Mouse (Mus musculus): Measurements from ENCODE around the gene Gm28230.

The Gm28230 gene

GRCm38 (mm10) chr2:74738623-74739475 lies 12.3 kb downstream of the Gm28230 start:
- DNase-seq (ENCODE audit: low spot score in 2 of 2): no peak

GRCm38 (mm10) chr2:74739476-74739800 lies 12.9 kb downstream of the Gm28230 start:
- no peak for DNase-seq (ENCODE audit: low spot score in 2 of 2)

- DNase-seq (ENCODE audit: low spot score in 2 of 2): no peak
These were observed 13.3 kb downstream of the Gm28230 start for GRCm38 (mm10) chr2:74739869-74740268.

DNA sequence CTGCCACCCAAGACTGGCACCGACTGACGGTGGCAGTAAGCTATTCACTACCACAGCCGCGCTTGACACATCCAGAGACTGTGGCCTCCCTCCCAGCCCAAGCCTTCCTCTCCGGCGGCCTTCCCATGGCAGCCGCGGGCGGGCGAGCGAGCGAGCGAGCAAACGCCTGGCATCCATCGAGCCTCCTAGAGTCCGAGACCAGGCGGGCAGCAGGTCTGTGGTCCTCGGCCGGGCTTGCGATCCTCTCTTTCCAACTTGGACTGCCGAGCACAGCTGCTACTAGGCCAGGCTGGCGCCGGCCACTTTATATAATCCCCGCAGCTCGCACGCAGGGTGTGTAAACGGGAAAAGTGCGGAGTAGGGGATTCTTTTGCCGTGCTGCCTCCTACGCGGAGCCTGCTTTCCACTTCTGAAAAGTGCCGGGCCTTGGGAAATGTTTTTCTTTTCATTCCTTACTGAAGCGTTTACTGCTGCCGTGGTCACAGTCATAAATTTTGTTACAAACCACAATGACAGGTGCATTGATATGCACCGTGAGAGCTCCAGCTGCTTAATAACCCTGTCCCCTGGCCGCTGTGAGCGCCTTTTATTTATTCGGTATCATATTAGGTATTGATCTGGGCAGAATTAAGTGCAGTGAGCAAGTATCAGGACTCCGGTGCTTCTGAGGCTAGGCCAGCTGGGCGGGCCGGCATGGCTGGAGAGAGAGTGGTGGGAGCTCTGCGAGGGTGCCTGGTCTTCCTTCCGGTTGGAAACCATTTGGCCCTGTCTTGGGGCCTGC lies 14.0 kb downstream of the Gm28230 start:
- no peak for DNase-seq (ENCODE audit: low spot score in 2 of 2)

GRCm38 (mm10) chr2:74741252-74741978 lies 14.9 kb downstream of the Gm28230 start:
- no peak for DNase-seq (ENCODE audit: low spot score in 2 of 2)

DNA sequence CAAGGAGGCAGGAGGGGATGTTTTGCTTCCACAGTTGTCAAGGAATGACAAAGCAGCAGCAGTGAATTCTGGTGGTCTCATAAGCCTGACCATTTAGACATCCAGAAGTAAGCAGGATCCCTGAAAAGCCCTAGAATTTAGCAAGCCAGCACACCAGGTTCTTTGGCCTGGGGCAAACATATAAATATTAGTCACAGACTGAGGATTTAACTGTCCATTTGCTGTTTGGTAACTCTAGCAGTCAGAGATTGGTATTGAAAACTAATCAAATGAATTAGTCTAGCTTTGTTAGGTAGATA lies 15.4 kb downstream of the Gm28230 start:
- DNase-seq (ENCODE audit: low spot score in 2 of 2): no peak

DNA sequence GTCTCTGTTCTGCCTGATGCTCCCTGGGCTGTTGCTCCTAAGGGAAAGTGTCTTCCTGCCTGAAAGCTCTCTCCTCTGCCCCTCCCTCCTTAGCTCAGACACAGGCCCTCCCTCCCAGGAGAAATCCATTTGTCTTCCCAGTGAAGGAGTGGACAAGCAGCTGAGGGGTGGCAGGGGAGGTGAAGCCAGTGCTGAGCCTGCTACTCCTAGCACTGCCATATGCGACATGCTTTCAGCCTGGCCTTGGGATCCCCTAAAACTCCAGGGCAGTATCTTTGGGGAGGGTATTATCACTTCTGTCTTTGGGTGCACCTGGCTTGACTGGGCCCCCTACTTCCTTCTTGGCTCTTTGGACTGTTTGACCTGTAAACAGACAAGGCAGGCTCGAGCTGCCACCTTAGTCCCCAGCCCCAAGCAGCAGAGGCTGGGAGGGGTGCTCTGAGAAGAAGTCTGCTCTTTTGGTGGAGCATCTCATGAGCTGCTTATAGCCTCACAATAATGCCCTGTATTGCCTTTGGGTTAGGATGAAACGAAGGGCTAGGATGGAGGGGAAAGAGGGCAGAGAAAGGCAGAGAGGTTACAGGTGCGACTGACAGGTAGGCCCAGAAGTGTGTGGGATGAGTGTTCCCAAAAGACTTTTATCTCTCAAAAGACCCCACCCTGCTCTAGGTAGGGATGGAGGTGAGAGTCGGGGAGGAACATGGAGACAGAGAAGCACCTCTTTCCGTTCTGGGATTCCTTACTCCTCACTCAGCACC lies 19.2 kb downstream of the Gm28230 start:
- no peak for DNase-seq (ENCODE audit: low spot score in 2 of 2)

- DNase-seq (ENCODE audit: low spot score in 2 of 2): no peak
These were observed 19.9 kb downstream of the Gm28230 start for GRCm38 (mm10) chr2:74746298-74746921.

GRCm38 (mm10) chr2:74747006-74747405 lies 20.5 kb downstream of the Gm28230 start:
- DNase-seq (ENCODE audit: low spot score in 2 of 2): no peak

DNA sequence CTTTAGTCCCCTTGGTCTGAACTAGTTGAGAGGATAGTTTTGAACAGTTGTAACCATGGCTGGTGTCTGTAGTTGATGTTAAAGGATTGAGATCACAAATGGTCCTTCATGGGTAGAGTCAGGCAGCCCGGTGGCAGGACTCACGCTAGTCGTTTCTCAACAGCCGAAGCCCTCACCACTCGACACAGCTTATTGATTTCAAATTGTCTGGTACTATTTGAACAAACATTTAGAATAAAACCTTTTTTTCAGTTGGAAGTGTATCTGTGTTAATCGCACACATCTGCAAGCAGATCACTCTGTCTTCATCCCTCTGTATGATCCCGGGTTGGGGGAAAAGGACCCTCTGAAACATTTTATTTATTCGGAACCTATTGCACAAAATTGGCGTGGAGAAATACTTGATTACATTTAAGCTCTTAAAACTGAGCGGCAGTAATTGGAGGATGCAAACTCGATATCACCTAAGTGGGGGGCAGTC lies 21.2 kb downstream of the Gm28230 start:
- no peak for DNase-seq (ENCODE audit: low spot score in 2 of 2)

DNA sequence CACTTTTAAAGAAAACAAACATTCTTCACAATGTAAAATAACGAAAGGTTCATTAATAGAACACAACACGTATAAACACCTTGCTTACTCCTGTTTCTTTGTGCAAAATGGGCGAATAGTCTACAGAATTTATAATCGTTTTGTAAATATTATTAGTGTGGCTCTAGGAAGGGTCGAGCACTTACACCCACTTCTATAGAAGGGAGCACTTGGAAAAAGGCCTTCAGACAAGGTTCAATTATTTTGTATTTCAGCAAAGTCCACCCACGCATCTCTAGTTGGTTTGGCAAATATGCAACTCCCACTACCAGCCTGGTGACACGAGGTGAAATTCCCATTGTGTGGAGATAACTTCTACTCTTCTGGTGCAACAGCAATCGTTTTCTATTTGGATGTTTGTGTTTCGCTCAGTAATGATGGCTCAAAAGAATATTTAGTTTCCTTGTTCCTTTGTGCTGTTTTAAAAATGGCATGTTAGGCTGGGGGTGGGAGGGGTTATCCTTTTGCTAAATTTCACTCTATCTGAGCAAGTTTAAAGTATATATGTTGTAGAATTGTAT lies 22.0 kb downstream of the Gm28230 start:
- DNase-seq (ENCODE audit: low spot score in 2 of 2): no peak

- DNase-seq (ENCODE audit: low spot score in 2 of 2): no peak
These were observed 23.0 kb downstream of the Gm28230 start for GRCm38 (mm10) chr2:74749337-74750121.

DNA sequence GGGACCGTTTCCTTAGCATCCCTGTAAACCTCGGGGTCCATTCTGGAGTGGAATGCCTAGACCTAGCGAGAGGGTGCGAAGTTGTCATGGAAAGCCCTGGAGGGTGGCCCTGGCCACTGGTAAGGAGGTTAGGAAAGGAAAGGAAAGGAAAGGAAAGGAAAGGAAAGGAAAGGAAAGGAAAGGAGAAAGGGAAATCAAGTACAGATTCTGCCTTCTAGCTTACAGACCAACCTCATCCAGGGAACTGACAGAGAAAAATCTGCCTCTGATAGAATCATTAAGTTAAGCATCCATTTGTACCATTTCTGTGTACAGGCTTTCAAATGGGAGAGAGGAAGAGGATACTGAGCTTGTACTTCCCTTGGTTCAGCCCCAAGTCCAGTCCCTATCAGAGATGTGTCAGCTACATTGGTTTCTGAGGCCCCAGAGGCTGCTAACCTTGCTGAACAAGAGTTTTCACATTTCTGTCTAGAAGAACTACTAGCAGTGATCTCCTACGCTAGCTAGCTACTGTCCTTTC lies 24.3 kb downstream of the Gm28230 start:
- no peak for DNase-seq (ENCODE audit: low spot score in 2 of 2)

DNA sequence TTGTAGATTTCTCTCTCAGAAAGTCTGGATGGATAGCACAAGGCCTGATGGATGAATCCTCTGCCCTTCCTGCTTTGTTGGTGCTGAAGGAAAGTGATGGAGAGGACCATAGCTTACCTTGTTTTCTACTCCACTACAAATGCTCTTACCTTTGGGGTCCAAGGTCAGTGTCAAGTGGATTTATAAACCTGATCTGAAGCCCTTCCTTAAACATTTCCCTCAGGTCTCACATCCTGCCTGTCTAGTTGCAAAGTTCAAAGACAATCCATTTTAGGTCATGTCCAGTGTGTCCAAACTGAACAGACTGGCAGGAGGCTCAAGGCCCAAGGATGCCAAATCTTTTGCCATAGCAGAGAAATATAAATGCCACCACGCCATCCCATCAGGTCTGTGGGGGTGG lies 25.3 kb downstream of the Gm28230 start:
- DNase-seq (ENCODE audit: low spot score in 2 of 2): no peak

DNA sequence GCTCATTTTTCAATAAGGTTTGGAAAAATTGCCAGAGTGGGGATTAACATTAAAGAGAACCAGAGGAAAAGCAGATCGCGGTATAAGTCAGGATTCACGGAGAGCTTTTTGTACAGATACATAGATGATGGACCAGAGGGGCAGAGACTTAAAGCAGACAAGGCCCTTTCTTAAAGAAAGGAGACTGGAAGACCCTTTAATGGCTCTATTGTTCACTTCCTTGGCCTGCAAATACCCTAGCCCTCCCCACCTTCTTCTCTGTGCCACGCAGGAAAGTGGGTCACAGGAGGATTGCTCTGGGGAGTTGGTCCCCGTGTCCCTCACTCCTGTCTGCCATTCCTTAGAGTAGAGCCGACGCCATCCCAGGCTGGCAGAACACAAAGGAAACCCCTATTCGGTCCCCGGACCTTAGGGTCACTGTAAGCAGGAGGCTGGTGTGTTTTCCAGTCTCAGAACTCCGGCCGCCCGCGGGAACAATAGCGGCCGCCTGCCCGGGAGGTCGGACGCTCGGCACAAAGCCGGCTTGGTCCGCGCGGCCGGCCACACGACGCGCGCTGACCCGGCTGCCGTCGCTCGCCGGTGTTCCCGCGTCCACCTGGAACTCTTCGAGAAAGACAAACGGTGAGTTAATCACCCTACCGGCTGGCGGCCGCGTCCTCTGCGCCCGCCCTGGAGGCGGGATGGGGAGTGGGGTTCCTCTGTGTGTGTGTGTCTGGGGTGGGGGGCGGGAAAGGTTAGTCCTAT lies 26.1 kb downstream of the Gm28230 start:
- no peak for DNase-seq (ENCODE audit: low spot score in 2 of 2)

DNA sequence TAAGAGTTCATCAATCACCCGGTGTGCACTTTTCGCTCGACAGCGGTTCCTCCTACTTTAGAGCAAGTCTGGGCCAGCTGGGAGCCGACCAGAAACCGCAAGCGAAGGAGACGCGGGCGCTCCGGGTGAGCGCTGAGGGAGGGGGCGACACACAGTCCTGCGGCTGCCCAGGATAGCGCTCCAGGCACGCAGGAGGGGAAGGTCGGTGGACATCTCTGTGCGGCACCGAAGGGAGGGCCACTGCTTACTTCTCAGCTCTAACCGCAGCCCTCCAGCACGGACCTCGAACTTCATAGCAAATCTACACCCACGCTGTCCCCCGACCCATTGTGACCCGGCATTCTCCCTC lies 26.6 kb downstream of the Gm28230 start:
- DNase-seq (ENCODE audit: low spot score in 2 of 2): no peak

DNA sequence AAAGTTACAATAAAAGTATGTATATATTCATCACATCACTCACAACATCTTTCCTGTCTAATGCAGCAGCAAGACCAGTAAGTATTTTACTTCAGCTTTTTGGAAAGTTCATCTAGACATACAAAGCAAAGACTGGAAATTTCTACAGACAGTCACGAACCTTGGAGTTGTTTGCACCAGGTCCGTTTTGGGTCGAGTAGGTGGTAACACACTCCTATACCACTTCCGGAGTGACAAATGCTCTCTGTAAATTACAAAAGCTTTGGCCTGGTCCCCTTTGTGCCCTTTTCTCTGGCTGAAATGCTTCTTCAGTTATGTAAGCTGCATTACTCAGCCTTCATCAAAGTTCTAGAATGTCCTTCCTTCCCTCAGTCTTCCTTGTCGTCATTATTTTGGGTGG lies 27.2 kb downstream of the Gm28230 start:
- no peak for DNase-seq (ENCODE audit: low spot score in 2 of 2)

- DNase-seq (ENCODE audit: low spot score in 2 of 2): no peak
These were observed 33.6 kb downstream of the Gm28230 start for GRCm38 (mm10) chr2:74760146-74760545.

- DNase-seq (ENCODE audit: low spot score in 2 of 2): no peak
These were observed 35.4 kb downstream of the Gm28230 start for GRCm38 (mm10) chr2:74761941-74762340.

Data from frontal cortex, postnatal 36 days (tissue).